Mouse (Mus musculus) heart, embryonic 12.5 days (tissue): ENCODE measurements at regions not wholly inside any gene's neighbourhood (a gene's known extent, or its start where the extent isn't known, plus 50 kb on each side); places are given as distances from the start of the nearest gene placed in this dataset.
"Not testable (repeated sequence)": the region's sequence is repeated elsewhere in the genome, so short reads cannot be mapped to it uniquely, and the experiment has no call there.

Experiments
- ATAC-seq: fragments of 200-750 bp; cut with Nextera tagmentation; 2 replicates; pipeline ENCODE4 v1.8.0; 2017; ENCODE audit warnings: moderate TSS enrichment, moderate library complexity; ENCODE audit not compliant: insufficient number of reproducible peaks, low FRiP score
- H3K27ac ChIP-seq: fragments of 300-500 bp; sonication (generic); 2 replicates; pipeline ENCODE4 v1.5.1; 2016; ENCODE audit warnings: mild to moderate bottlenecking, moderate library complexity; ENCODE audit not compliant: poor library complexity, severe bottlenecking
- H3K27me3 ChIP-seq: fragments of 300-500 bp; sonication (generic); replicated peaks from 2 replicates; pipeline ENCODE4 v1.6.1; 2016; ENCODE audit warnings: mild to moderate bottlenecking, moderate library complexity
- H3K36me3 ChIP-seq: fragments of 300-500 bp; sonication (generic); 2 replicates; pipeline ENCODE4 v1.6.1; 2016; ENCODE audit warnings: mild to moderate bottlenecking, moderate library complexity
- H3K4me1 ChIP-seq: fragments of 300-500 bp; sonication (generic); replicated peaks from 2 replicates; pipeline ENCODE4 v1.6.1; 2016; ENCODE audit warnings: mild to moderate bottlenecking
- H3K4me2 ChIP-seq: fragments of 300-500 bp; sonication (generic); 2 replicates; pipeline ENCODE4 v1.6.1; 2016; ENCODE audit warnings: mild to moderate bottlenecking, moderate library complexity
- H3K4me3 ChIP-seq: fragments of 300-500 bp; sonication (generic); 2 replicates; pipeline ENCODE4 v1.5.1; 2016; ENCODE audit warnings: mild to moderate bottlenecking
- H3K9ac ChIP-seq: fragments of 300-500 bp; sonication (generic); 2 replicates; pipeline ENCODE4 v1.6.1; 2016; ENCODE audit warnings: mild to moderate bottlenecking, moderate library complexity
- H3K9me3 ChIP-seq: fragments of 300-500 bp; sonication (generic); replicated peaks from 2 replicates; pipeline ENCODE4 v1.6.1; 2016; ENCODE audit warnings: mild to moderate bottlenecking, moderate library complexity
- WGBS: fragments of 180-500 bp; shearing (Covaris S2); methylation state at CpG from one replicate; pipeline ENCODE4 v1.1.7; 2016; 5-methylcytosine and 5-hydroxymethylcytosine counted together

GRCm38 (mm10) chr2:129911203-129911921, 100.8 kb upstream of the Tgm3 start:
- Histone ChIP-seq H3K4me1 (peaks cover 9% of the 10 kb centered on the region; the same call in 1 of the 2 replicates), H3K4me3 (no peak overlapping the region), H3K4me2 (no peak overlapping the region), H3K27me3 (peaks cover 6% of the 10 kb centered on the region), H3K9me3 (no peaks in the 10 kb centered on the region), H3K9ac (no peak overlapping the region), H3K27ac (no peak overlapping the region), H3K36me3 (no peaks in the 10 kb centered on the region)
- 70% methylated on average over 19 of the region's 19 CpGs for WGBS
- ATAC-seq, result no peak

DNA sequence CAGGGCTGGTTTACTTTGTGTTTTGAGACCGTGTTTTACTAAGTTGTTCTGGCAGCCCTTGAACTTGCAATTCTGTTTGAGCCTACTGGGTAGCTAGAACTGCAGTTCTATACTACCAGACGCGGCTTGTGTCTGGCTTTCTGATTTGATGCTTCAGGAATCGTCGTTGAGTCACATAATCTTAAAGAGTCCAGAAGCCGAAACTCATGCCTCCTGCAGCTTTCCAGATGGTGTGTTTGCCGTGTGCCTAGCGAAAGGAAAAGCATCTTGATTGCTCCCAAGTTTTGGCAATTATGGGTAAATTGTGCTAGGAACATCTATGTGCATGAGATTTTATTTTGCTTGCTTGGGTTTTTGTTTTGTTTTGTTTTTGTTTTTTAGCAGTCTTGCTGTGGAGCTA, 99.6 kb upstream of the Tgm3 start:
- Histone ChIP-seq H3K27ac (no peak overlapping the region), H3K9me3 (no peaks in the 10 kb centered on the region), H3K4me3 (no peak overlapping the region), H3K4me1 (peaks cover 9% of the 10 kb centered on the region; the same call in 1 of the 2 replicates), H3K27me3 (peaks cover 6% of the 10 kb centered on the region), H3K36me3 (no peaks in the 10 kb centered on the region), H3K9ac (no peak overlapping the region), H3K4me2 (no peak overlapping the region)
- no peak for ATAC-seq
- 79% methylated on average over 8 of the region's 8 CpGs for WGBS

- Histone ChIP-seq H3K9ac (no peak overlapping the region), H3K4me3 (no peak overlapping the region), H3K4me1 (peaks cover 9% of the 10 kb centered on the region), H3K9me3 (no peaks in the 10 kb centered on the region), H3K27ac (no peak overlapping the region), H3K36me3 (no peaks in the 10 kb centered on the region), H3K4me2 (no peak overlapping the region), H3K27me3 (peaks cover 3% of the 10 kb centered on the region)
- WGBS, result 82% methylated on average over 8 of the region's 8 CpGs
- ATAC-seq, result no peak
Observed at GRCm38 (mm10) chr2:129914261-129914660, 97.9 kb upstream of the Tgm3 start.

- H3K4me1 ChIP-seq, result peaks cover 7% of the 10 kb centered on the region; the same call in 1 of the 2 replicates
- 81% methylated on average over 7 of the region's 7 CpGs for WGBS
- H3K4me3 ChIP-seq, result no peak overlapping the region
- ATAC-seq, result no peak
- no peaks in the 10 kb centered on the region for H3K9me3 ChIP-seq
- no peak overlapping the region for H3K9ac ChIP-seq
- no peak overlapping the region for H3K27ac ChIP-seq
- H3K27me3 ChIP-seq, result peaks cover 4% of the 10 kb centered on the region; the same call in 1 of the 2 replicates
- H3K36me3 ChIP-seq, result no peaks in the 10 kb centered on the region
- H3K4me2 ChIP-seq, result no peak overlapping the region
Observed at GRCm38 (mm10) chr2:129916411-129916810, 95.7 kb upstream of the Tgm3 start.

DNA sequence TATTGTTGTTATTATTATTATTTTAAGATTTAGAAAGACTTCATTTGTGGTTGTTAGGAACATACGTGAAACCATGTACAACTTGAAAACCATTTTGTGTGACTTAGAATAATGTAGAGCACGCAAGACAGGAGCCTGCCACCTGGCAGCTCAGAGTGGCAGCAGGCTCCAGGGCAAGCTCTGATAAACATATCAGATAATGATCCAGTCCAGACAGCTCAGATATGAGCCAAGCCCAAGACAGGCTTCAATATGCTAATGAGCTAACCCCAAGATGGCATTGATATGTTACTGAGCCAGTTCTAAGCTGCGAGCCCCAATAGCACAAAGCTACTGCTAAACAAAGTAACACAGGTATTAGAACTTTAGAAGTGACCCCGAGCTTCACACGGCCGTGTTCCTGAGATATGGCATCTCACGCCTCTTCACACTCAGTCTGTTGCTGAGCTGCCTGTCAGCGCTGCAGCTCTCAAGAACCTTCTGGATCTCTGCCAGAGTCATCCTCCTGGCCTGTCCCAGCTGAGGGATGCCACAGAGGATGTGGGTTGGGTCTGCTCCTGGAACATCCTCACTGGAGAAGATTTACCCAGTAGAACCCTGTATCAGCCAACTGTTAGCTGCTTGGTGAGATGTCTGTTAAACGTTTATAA, 93.9 kb upstream of the Tgm3 start:
- H3K27ac ChIP-seq, result no peak overlapping the region
- H3K36me3 ChIP-seq, result no peaks in the 10 kb centered on the region

GRCm38 (mm10) chr2:129919551-129919950, 92.6 kb upstream of the Tgm3 start:
- Histone ChIP-seq H3K4me1 (peaks cover 14% of the 10 kb centered on the region), H3K4me3 (no peak overlapping the region), H3K27ac (no peak overlapping the region), H3K9me3 (no peaks in the 10 kb centered on the region), H3K36me3 (no peaks in the 10 kb centered on the region), H3K4me2 (no peak overlapping the region), H3K9ac (no peak overlapping the region), H3K27me3 (peaks cover 4% of the 10 kb centered on the region; the same call in 1 of the 2 replicates)
- ATAC-seq, result no peak
- WGBS, result 79% methylated on average over 4 of the region's 4 CpGs

More for the DNA sequence above, 93.9 kb upstream of the Tgm3 start:
- WGBS, result 43% methylated on average over 9 of the region's 9 CpGs
- H3K27me3 ChIP-seq, result peaks cover 4% of the 10 kb centered on the region; the same call in 1 of the 2 replicates
- no peaks in the 10 kb centered on the region for H3K9me3 ChIP-seq
- peak; percentile 22; the same call in 1 of the 2 replicates for ATAC-seq
- no peak overlapping the region for H3K4me3 ChIP-seq
- no peak overlapping the region for H3K4me2 ChIP-seq
- peaks cover 14% of the 10 kb centered on the region for H3K4me1 ChIP-seq
- no peak overlapping the region for H3K9ac ChIP-seq

DNA sequence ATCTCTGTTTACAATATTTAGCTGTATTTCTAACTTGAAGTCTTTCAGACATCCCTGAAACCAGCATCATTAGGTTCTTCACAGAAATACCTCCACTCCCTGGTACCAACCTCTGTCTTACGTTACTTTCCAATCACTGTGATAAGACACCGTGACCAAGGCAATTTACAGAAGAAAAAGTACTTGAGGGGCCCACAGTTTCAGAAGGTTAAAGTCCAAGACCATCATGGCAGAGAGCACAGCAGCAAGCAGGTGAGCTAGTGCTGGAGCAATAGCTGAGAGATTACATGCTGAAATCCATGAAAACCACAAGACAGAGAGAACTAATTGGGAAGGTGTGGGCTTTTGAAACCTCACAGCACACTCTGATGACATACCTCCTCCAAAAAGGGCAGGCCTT, 84.9 kb upstream of the Tgm3 start:
- 63% methylated on average over 2 of the region's 2 CpGs for WGBS
- H3K4me1 ChIP-seq, result no peaks in the 10 kb centered on the region
- no peak for ATAC-seq
- no peaks in the 10 kb centered on the region for H3K9me3 ChIP-seq
- H3K36me3 ChIP-seq, result no peaks in the 10 kb centered on the region
- no peak overlapping the region for H3K9ac ChIP-seq
- no peaks in the 10 kb centered on the region for H3K27me3 ChIP-seq
- H3K4me3 ChIP-seq, result no peak overlapping the region
- H3K4me2 ChIP-seq, result no peak overlapping the region
- no peak overlapping the region for H3K27ac ChIP-seq

DNA sequence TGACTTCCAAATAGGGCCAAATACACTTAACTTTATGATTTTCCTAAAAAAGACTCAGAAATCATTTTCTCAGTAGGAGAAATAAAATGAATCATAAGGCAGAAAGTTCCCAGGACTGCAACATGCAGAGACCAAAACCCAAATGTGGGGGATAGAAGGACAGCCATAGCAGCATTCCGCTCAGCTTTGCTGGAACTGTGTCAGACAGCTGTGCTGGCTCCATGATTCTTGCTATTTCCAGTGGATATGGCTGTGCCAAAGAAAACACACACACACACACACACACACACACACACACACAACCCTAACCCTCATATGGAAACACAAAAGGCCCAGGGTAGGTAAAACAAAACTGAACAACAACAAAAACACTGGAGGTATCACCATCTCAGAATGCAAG, 78.6 kb upstream of the Tgm3 start:
- Histone ChIP-seq H3K4me1 (no peaks in the 10 kb centered on the region), H3K4me2 (no peak overlapping the region), H3K9me3 (no peaks in the 10 kb centered on the region), H3K9ac (no peak overlapping the region), H3K27ac (no peak overlapping the region), H3K27me3 (no peaks in the 10 kb centered on the region), H3K36me3 (no peaks in the 10 kb centered on the region), H3K4me3 (no peak overlapping the region)
- WGBS, result 83% methylated on average over 1 of the region's 1 CpGs
- ATAC-seq, result no peak

- 80% methylated on average over 4 of the region's 4 CpGs for WGBS
- Histone ChIP-seq H3K27me3 (no peaks in the 10 kb centered on the region), H3K9me3 (no peaks in the 10 kb centered on the region), H3K4me2 (no peak overlapping the region), H3K9ac (no peak overlapping the region), H3K4me1 (peaks cover 3% of the 10 kb centered on the region), H3K27ac (no peak overlapping the region), H3K4me3 (no peak overlapping the region), H3K36me3 (no peaks in the 10 kb centered on the region)
- no peak for ATAC-seq
Observed at GRCm38 (mm10) chr2:129942824-129943223, 69.3 kb upstream of the Tgm3 start.

GRCm38 (mm10) chr2:129947847-129948553, 64.1 kb upstream of the Tgm3 start:
- H3K4me3 ChIP-seq, result peak overlapping the region; percentile 37
- H3K4me2 ChIP-seq, result peak overlapping the region; percentile 68
- H3K27me3 ChIP-seq, result no peaks in the 10 kb centered on the region
- H3K4me1 ChIP-seq, result peaks cover 14% of the 10 kb centered on the region
- H3K27ac ChIP-seq, result peak overlapping the region; percentile 78
- peak overlapping the region; percentile 56 for H3K9ac ChIP-seq
- peak; percentile 33; the same call in 1 of the 2 replicates for ATAC-seq
- no peaks in the 10 kb centered on the region for H3K36me3 ChIP-seq
- 37% methylated on average over 20 of the region's 20 CpGs for WGBS
- H3K9me3 ChIP-seq, result no peaks in the 10 kb centered on the region

DNA sequence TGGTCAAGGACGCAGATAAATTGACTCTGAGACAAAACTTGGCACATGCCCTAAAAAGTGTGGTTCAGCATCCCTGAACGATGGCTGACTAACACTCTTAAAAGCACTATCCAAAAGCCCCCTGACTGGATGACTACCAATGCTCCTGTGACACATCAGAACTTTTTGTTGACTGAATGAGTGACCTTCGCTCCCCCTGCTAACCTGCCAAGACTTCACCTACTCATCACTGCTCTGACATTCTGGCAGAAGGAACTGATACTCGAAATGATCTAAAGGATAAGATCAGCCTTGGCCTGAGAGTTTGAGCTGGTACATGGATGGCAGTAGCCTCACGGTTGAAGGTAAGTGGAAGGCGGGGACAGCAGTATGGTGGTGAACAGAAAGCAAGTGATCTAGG, 62.4 kb upstream of the Tgm3 start:
- peaks cover 20% of the 10 kb centered on the region for H3K4me1 ChIP-seq
- not testable (repeated sequence) for H3K36me3 ChIP-seq, H3K27ac ChIP-seq, H3K4me2 ChIP-seq, H3K27me3 ChIP-seq, H3K9ac ChIP-seq, ATAC-seq, H3K9me3 ChIP-seq, H3K4me3 ChIP-seq
- WGBS, result 73% methylated on average over 6 of the region's 6 CpGs
